Mouse (Mus musculus) kidney, postnatal 10 days (tissue): ENCODE results near the gene Sptbn2.

Source experiments
- DNase-seq: peaks from one replicate; pipeline ENCODE4 v3.0.0; 2021; ENCODE audit warnings: mixed read lengths

Sptbn2 gene

DNA sequence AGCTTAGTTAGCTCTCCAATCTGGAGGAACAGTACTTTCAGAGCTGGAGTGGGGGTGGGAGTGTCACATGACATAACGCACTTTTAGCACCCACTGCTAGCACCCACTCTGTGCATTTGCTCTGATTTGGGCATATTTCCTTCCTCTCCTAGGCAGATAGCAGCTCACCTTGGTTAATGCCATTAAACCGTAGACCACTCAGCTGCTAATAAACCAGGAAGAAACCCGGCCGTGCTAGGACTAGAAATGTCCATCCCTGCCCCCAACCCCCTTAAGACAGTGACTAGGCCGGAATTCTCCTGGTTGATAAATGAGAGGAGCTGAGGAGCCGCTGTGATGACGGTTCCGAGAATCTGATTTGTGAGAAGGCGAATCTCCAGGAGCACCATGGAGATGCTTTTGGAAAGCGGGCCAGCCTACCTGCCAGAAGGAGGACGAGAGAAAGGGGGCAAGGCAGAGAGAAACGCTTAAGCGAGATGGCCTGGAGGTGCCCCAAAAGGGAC lies at the start of gene Sptbn2:
Gene Sptbn2 (plus strand): TSS at position 70 of the 503 bp plus-strand sequence.
- DNase-seq: no peak

DNA sequence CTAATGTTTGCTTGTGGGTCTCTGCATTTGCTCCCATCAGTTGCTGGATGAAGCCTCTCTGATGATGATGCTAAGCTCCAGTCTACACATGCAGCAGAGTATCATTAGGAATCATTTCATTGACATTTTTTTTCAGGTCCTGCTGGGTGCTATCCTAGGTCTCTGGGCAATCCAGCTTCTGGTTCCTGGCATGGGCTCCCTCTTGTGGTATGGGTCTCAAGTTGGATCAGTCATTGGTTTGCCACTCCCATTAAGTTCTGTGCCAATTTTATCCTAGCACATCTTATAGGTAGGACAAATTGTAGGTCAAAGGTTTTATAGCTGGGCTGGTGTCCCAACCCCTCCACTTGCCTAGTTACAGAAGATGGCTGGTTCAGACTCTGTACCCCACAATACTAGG lies 44.2 kb upstream of the Sptbn2 start:
- DNase-seq: peak; percentile 17

DNA sequence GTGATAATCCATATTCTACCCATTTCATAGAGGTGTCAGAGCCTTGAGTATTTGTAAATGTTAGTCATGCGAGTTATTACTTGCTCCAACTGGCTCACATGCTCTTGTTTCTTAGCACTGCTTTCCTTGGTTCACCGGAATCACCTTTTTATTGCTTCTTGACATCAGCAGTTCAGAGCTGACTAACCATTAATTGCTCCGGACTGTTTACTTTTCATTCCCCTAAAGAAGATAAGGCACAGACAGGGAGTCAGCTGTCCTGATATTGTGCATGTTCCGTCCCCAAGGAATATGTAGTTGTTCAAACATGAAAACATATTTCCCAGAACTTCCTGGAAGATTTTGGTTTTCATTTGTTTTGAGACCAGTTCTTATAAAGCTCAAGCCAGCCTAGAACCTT lies 40.2 kb upstream of the Sptbn2 start:
- DNase-seq: no peak

DNA sequence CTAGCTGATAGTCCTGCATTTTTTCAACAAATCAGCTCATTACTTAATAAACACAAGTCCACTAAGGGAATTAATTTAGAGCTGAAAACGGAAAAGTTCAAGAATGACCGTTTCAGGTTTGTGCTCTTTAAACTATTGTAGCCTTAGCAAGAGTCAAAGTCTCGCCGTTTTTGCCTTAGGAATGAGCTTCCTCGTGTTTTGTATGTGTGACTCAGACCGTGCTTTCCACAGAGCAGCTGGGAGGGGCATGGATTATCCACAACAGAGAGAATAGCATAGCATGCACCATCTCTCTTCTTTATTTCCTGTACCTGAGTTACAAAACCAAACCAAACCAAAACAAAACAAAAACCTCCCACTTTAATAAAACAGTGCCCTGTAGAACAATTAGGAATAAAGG lies 38.6 kb upstream of the Sptbn2 start:
- no peak for DNase-seq

DNA sequence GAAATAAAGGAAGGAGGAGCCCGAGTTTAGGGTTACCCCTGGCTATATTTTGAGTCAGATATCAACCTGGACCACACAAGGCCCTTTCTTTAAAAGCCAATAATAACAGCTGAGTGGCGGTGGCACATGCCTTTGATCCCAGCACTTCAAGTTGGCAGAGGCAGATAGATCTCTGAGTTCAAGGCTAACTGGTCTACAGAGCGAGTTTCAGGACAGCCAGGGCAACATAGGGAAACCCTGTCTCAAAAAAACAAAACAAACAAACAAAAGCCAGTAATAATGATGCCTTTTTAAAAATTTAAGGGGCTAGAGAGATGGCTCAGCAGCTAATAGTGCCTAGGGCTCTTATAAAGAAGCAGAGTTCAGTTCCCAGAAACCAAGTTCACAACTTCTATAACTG lies 16.6 kb upstream of the Sptbn2 start:
- DNase-seq: no peak

DNA sequence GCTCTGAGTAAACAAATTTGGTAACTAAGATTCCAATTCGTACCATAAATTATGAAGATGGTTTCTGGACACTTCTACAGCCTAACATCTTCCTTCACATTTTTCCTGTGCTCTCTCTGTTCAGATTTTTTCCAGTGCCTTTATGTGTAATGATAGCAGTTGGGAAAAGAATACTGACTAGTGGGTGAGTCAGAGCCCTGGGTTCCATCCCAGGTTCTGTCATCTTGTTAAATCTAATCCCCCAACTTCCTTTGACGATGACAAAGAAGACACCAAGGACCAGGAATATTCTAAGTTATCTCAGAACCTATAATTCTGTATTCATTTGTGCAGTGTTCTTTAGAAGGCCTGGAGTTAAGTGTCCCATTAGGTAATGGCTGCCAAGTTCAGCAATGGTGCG lies 13.8 kb upstream of the Sptbn2 start:
- DNase-seq: no peak

DNA sequence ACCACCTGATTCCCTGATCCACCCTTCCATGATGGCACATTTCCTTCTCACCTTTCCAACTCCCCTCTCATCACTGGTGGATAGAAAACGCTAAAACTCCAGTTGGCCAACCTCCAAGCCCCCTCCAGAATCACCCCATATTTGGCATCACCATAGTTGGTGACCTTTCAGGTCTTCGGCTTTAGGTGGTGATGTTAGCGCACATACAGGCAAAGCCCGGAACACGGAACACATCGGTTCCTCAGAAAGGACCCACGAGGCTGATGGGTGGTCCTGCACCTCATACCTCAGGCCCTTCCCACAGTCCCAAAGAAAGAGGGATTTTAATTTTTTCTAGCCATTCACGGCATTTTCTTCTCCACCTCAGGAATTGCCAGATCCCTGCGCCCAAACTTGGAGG lies 13.2 kb upstream of the Sptbn2 start:
- no peak for DNase-seq

DNA sequence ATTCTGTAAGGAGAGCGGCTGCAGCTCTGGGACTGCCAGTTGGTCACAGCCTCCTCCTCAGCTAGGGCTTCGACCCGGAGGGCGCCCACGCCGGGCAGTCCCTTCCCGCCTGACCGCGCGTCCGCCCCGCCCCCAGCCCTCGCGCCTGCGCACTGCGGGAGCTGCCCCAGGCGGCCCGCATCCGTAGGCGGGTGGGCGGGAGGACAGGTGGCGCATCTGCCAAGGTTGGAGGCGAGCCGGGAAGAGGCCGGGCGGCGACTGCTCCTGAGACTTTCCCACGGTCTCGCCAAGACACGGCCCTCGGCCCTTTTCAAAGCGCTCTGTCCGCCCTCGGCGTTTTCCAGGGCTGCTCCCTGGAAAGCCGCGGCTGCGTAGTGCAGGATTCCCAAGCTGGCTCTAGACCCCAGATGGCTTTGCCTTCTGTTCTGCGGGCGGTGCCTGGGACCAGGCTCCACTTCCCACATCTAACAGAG lies 12.7 kb upstream of the Sptbn2 start, which contains the start of gene Gm960:
Gene Gm960 (minus strand): TSS at position 464 of the 473 bp plus-strand sequence.
- peak; percentile 85 for DNase-seq

DNA sequence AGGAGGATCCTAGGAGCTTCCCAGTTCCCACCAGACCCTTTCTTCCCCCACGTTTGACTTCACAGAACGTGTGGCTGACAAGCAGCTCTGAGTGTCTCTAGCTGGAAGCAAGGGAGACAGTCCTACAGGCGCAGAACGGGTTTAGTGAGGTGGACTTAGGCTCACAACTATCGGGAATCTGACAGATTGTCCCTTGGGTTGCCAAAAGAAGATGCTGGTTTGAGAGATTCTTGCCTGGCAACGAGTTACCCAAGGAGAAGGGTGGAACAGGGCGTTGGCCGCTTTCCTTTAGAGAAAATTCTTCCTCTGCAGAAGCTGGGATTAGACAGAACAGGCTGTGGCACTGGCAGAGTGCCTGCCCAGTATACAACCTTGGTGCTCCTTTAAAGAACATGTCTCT lies 12.1 kb upstream of the Sptbn2 start:
- DNase-seq: no peak

DNA sequence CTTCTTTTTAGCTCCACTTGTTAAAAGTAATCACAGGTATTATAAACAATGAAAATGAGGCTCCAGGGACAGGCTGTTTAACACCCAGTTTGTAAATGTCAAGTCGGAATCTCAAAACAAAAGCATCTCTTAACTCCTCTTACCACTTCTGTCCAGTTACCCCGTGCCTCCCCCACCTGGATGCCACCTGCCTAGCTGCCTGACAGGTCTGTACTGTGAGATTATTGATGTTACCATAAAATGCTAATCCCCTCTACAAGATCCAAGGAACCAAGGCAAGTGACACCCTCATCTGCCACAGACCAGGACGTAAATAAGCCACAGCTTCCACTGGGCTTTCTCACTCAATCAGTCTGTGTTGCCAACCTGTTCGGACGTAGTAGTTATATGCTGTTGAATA lies 11.1 kb upstream of the Sptbn2 start:
- no peak for DNase-seq

DNA sequence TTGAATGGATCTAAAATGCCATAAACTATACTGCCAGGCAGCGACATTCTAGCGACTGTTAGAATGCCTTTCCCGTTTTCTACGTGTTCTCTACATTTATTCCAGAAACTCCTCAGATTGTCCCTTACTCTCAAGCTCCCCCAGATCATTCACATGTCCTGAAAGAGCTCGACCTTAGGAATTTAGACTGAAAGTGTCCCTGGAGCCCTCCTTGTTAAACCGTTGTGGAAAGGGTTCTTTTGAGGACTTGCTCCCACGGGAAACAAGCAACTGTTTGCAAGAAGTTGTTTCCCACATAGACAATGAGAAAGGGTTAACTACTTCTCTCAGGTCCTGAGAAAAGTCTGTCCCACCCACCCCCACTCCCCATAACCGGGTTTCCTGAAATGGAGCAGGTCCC lies 10.3 kb upstream of the Sptbn2 start:
- no peak for DNase-seq

DNA sequence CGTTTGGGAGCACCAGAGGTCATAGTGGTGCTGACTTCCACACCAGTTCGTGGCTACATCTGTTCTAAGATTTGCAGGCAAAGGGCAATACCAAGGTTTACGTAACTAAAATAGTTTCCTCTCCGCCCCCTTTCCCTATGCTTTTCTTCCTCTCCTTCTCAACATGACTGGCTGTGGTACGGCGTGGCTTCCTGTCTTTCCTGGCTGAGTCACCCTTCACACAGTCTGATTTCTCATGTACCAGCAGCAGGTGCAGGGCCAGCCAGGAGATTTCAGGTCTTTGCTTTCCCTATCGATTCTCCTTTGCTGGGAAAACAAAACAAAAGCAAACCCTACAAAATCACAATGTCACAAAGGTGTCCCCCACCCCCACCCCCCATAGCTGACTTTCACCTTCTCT lies 9.7 kb upstream of the Sptbn2 start:
- no peak for DNase-seq

DNA sequence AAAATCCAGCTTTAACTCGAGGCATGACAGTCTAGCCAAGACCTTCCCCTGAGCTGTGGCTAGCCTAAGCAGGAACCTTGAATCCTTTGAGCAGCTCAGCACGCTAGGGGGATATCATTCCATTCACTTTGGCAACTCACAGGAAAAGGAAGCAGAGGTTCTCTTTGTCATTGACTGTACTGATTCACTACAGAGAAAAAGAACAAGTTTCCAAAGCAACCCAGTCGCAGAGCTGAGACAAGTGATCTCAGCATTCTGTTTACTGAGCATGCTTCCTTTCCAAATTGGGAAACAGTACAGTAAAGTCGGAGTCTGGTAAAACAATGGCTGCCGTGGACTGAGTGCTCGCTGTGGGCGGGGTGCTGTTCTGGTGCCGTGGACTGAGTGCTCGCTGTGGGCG lies 2.2 kb upstream of the Sptbn2 start:
- DNase-seq: no peak

DNA sequence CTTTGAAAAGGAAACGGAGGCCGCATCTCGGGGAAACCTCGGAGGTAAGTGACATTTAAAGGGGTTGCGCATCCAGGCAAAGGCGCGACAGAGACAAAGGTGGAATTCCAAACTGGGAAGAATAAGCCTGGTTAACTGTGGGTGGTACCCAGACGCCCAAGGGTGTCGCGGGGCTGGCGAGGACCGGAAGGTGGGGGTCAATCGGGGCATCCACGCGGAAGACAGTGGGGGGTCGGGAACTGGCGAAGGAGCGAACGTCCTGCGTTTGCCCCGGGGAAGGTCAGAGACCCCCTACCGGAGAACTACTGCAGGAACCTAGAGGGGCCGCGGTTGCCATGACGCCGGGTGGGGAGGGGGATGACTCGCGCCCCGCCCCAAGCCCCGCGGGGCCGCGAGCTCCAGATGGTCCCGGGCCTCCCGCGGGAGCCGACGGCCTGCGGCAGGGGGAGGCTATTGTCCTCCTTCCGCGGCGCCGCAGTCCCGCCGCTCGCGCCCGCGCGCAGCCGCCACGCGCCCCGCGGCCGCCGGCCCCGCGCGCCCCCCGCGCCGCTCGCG lies 711 bp downstream of the Sptbn2 start:
- peak; percentile 22 for DNase-seq

DNA sequence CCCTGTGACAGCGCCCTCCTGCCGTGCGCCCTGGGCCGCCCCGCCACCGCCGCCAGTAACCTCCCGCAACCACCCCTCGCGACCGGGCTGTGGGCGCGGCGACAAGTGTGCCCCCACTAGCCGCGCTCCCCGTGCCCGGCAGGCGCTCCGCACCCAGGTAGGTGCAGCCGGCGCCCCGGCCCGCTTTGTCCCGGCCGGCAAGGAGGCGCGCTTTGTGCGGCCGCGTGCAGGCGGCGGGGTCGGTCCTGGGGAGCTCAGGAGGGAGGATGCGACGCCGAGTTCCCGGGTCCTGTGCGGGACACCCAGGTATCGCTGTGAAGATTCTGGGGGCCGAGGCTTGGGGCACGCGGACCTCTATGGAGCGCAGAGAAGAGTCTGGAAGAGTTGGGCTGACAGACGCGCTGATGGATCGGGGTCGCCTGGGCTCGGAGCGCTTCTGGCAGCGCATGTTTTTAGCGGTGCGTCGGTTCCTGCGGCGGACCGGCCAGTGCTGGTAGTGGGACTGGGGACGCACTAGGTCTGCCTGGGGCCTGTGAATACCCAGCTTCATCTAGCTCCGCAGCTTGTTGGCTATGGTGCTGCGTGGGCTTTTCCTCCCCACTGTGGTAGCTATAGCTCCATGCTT lies 1.3 kb downstream of the Sptbn2 start:
- DNase-seq: peak; percentile 36

DNA sequence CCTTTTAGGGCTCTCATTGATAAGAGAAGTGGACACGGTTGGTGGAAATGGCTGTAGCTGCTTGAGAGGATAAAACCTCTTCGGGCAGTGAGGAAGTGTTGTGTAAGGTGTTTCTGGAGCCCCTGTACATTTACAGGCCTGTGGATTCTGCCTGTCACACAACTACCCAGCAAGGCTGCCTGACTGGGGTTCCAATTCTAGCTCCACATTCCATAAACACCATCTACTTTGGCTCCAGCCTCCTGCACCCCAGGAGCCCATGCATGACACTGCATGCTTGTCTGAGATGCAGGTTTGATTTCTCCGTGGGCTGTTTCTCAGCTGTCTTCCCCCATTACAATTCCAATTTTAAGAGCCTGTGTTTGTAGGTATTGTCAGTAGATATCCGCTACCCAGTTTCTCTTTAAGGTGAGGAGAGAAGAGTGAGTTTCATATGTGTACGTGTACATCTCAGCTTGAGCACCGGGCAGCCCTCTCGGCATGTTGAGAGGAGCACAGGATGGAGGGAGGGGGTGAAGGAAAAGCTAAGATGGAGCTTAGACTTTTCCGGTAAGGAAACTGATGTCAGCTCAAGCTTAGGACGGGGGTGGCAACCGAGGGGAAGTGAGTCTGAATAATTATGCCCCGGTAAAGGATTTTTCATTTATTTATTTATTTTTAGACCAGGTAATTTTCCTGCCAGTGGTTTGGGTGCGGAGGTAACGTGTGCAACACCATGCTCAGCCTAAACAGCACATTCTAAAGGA lies 2.0 kb downstream of the Sptbn2 start:
- DNase-seq: no peak

DNA sequence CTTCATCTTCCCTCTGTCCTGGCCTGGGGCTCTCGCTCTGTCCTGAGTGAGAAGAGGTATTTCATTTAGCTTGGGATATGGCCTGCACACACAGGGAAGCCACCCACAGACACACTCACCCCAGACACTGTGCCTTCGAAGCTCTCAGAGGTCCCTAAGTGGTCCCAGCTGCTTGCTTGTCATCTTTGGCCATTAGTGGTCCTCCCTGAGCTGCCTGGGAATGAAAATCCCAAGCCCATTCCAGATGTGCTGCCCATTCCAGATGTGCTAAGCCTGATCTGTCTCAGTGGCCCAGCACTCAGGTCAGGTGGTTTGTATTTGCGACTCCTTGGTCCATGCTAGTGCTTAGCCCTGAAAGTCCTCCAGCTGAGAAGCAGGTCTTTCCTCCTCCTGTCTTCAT lies 2.9 kb downstream of the Sptbn2 start:
- DNase-seq: no peak

DNA sequence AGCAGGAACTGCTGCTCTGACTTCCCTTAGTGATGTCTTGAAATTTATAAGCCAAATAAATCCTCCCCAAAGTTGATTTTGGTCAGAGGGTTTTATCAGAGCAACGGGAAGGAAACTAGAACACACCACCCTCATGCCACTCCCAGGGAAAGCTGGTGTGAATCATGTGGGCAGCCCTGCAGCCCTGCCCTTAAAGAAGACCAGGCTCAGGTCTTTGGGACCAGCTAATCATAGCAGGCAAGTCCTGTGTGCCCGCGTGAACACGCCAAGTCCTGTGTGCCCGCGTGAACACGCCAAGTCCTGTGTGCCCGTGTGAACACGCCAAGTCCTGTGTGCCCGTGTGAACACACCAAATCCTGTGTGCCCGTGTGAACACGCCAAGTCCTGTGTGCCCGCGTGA lies 5.8 kb downstream of the Sptbn2 start:
- no peak for DNase-seq

DNA sequence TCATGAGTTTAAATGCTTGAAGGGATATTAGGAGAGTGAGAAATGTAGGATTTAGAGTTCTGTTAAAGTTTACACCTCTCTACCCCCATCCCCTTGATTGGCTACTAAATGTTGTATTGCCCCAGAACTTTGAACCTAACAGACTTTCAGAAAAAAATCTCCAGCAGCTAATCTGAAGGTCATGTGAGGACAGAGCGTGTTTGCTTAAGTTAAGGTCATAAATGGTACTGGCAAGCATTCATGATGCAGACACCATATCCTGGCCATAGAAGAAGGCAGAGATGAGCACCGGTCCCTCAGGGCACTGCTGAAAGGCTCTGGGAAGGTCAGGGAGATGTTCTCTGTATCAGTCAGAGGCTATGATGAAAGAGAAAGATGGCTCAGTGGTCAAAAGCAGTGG lies 6.3 kb downstream of the Sptbn2 start:
- DNase-seq: no peak

DNA sequence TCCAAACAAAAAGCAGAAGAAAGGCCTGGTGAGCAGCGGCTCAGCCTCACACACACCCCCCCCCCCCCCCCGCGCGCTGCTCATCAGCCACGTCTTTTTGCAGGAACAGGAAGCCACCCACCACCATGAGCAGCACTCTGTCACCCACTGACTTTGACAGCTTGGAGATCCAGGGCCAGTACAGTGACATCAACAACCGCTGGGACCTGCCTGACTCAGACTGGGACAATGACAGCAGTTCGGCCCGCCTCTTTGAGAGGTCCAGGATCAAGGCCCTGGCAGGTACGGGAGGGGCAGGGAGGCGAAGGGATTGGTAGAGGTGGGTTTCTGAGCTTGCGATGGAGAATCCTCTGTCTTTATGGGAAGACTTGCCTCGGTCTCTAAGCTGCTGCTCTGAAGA lies 7.7 kb downstream of the Sptbn2 start:
- no peak for DNase-seq

DNA sequence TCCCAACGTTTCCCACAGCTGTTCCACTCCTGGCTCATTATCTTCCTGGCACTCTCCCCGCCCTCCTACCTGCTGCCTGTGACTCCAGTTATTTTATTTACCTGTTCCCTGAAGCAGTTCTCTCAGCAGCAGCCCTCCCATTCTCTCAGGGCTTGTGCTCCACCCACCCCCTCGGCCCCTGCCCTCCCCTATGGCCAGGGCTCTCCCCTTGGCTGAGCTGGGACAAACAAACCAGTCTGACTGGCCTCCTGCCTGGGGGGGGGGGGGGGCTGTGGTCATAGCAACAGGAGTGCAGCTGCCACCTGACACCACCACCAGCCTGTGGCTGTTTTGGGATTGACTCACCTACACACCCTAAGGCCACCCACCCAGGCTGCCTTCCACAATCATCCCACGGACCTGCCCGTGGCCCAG lies 8.4 kb downstream of the Sptbn2 start:
- DNase-seq: peak; percentile 64

DNA sequence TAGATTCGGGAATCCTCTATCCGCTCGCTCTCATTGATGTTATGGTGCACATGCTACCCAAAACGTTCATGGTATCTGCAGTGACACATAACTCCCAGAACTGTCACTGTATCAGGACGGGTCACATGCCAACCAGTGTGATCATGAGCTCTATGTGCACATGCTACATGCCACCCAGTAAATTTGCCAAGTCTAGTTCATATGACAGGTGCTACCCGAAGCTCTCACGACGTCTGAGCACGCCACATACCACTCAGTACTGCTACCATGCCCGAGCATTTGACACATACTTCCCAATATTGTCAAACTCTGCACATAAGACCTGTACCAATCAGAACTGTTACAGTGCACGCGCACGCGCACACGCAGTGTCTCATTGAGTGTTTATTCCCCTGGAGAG lies 9.1 kb downstream of the Sptbn2 start:
- DNase-seq: no peak

DNA sequence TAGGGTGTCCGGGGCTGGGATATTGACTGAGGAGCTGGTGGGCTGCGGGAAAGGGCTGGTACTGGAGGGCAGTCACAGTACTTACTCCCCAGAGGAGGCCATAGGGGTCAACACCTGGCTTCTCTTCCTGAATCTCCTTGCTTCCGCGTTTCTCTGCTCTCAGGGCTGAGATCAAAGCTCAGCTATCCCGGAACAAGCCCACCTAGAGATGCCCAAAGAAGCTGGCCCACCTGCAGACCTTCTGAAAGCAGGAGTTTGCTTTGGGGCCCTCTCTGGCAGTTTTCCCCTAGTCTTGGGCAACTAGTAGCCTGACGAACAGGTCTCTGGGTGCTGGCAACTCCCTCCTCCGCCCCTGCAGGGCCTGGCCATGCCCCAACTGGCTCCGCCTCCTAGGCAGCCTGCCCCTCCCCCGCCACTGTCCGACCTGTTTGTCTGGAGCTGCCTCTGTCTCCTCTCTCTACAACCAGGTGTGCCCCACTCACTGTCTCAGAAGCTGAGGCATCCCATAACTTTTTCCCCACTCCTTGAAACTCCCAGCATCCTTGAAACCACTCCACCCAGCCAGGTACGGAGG lies 9.8 kb downstream of the Sptbn2 start:
- peak; percentile 83 for DNase-seq

DNA sequence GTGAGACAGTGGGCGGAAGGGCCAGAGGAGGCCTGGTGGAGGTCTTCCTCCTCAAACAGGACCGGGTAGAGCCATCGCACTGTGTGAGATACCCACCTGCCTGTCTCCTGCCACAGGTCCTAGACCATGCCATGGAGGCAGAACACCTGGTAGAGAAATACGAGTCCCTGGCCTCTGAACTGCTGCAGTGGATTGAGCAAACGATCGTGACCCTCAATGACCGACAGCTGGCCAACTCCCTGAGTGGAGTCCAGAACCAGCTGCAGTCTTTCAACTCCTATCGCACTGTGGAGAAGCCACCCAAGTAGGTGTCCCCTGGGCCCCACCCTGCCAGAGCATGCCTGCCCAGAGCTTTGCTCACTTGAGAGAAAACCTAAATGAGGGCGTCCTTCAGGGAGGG lies 18.2 kb downstream of the Sptbn2 start:
- DNase-seq: no peak
